Mouse (Mus musculus) adrenal gland, adult 18-20 months (tissue): ENCODE results near the gene Sat2. TPM values are rescaled to one million over a fixed set of nuclear protein-coding genes. Genes with fewer than 3 reads are reported as not detected.

Experiments
- DNase-seq, 2 experiments: peaks; one replicate each; pipeline ENCODE4 v3.0.0; 2021 to 2022; ENCODE audit warnings: low spot score in 2 of 2
- long read RNA-seq, 2 experiments: library from polyadenylated mRNA; stranded (forward); transcript quantifications; one replicate each; pipeline ENCODE4 v2.0.0; 2021
- total RNA-seq, 2 experiments: library from RNA; stranded (reverse); gene quantifications; 1 replicate in 1 of 2; 2 replicates in 1 of 2; pipeline ENCODE4 v1.2.3; 2021

Gene Sat2
- 1 to 10 TPM; 5.9 to 6.5 TPM for total RNA-seq
- long read RNA-seq, experiment 1, partial matches to known transcripts = 1 of 2 reads
- long read RNA-seq, experiment 1, other reads (novel, unspliced or antisense) = 0 of 2 reads
- long read RNA-seq, experiment 2, partial matches to known transcripts = 0 of 6 reads
- long read RNA-seq, experiment 2, other reads (novel, unspliced or antisense) = 3 of 6 reads

DNA sequence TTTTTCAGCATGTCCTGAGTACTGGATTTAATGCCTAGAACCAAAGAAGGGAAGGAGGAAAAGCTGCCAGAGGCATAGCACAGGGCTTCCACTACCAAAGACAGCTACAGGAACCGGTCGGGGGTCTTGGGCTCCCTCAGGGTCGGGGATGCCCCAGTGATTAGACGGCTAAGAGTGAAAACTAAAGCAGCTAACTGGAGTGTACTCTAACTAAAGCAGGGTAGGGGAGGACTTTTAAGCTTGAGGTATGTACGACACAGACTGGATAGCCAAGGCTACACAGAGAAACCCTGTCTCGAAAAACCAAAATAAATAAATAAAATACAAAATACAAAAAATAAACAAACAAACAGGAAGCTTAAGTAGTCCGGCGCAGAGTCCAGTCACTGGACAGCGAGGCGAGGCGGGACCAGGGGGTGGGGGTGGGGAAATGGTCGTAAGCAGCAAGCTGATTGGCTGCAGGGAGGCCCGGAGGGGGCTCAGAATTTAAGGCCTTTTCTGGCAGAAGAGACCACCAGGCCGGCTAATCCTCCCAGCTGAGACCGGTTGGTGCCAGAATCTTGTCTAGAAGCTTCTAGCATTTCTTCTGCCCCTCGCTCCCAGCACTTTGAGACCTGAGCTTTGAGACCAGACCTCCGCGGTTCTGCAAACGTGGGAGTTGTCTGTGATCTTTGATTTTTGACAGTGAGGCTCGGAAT, at the start of gene Sat2:
Sat2 (plus strand) TSS at position 454 of the 698 bp plus-strand sequence.
- DNase-seq = peak; percentile 43 to 55

DNA sequence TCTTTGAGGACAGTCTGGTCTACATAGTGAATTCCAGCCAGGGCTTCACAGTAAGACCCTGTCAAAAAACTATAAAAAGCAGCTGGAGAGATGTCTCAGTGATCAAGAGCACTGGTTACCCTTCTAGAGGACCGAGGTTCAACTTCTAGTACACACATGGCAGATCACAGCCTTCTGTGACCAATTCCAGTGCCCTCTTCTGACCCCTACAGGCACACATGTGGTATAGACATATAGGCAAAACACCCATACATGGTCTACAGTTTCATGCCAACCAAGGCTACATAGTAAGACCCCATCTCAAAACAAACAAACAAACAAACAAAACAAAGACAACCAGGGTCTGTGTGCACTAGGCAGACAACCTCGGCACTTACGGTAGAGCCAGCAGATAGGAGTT, 46.6 kb upstream of the Sat2 start:
- DNase-seq = no peak

DNA sequence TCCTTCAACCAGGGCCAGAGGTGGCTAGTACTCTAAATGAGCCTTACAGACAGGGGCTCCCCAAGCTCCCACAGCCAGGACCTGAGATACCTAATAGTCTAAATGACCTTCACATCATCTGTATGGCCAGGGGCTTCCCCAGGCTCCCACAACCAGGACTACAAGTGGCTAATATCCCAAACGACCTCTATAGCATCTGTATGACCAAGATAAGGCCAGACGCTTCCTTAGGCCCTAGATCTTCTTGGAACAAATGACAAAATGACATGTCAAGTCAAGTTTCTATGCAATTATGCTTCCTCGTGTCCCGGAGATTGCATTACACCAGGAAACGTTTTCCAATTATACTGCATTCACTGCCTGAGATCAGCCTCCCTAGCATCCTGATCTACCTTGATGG, 45.5 kb upstream of the Sat2 start:
- DNase-seq = no peak

DNA sequence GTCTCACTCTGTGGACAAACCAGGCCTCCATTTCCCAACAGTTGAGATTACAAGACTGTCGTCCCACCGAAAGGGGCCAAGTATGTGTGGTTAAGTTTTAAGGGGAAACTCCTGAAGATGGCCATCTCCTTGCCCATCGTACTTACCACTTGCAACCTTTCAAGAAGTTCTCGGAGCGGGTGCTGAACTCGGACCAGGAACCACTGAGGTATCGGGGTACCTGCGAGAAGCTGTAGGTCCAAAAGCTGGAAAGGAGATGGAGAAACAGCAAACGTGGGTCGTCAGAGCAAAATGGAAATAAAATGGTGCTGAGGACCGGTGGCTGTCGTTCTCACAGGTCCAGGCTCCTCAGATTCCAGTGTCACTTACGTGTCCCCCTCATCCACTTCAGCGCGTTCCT, 43.5 kb upstream of the Sat2 start:
- DNase-seq = no peak

DNA sequence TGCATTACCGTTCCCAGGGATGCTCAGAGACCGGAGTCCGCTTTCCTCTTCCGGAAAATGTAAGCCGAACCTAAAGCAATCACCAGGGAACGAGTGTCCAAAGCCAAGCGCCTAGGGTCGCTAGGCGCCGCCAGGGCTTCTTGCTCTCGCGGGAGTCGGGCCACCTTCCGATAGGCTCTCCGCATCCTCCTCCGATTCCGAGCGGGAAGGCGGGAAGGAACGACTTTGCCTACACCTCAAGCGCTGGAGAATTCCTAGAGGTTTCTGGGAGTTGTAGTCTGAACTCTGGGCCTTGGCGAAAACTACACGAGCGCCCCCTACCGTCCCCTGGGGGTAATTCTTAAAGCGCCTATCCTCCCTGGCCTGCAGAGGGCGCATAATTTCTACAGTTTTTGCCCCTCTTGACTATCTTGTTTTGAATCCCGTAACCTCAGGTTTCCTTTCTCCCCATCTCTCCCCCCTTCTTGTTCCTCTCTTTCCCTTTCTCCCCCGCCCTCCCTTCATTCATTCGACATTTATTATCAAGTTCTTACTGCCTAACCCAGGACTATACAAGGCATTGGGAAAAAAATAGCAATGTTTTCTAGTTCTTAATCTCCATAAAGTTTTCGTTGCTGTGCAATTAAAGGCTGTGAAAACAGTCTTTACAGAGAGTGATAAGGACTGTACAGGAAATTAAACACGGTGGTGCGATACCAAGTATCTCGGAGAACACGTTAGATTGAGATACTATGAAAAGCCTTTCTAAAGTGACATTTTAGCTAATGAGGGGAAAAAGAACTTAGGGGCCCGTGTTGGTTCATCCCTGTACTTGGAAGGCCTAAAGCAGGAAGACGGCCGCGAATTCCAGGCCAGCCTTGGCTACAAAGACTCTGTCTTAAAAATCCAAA, 42.5 kb upstream of the Sat2 start:
- peak; percentile 98 to 99 for DNase-seq

DNA sequence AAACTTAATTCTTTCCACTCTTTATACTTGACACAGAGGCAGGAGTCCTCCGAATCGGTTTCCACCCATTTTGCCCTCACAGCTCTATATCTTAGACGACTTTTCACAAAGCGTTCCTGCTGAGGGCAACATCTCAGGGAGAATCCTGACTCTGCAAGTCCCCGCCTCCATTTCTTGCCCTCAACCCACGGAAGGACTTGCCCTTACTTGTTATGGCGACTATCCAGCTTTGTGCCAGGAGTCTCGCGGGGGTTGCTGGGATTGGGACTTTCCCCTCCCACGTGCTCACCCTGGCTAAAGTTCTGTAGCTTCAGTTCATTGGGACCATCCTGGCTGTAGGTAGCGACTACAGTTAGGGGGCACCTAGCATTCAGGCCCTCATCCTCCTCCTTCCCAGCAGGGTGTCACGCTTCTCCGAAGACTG, 41.7 kb upstream of the Sat2 start, which contains the start of the genes Wrap53 and Trp53:
Wrap53 (minus strand) TSS at position 165 of the 424 bp plus-strand sequence.
Trp53 (plus strand) TSS at position 269 of the 424 bp plus-strand sequence.
- DNase-seq = peak; percentile 77 to 80

DNA sequence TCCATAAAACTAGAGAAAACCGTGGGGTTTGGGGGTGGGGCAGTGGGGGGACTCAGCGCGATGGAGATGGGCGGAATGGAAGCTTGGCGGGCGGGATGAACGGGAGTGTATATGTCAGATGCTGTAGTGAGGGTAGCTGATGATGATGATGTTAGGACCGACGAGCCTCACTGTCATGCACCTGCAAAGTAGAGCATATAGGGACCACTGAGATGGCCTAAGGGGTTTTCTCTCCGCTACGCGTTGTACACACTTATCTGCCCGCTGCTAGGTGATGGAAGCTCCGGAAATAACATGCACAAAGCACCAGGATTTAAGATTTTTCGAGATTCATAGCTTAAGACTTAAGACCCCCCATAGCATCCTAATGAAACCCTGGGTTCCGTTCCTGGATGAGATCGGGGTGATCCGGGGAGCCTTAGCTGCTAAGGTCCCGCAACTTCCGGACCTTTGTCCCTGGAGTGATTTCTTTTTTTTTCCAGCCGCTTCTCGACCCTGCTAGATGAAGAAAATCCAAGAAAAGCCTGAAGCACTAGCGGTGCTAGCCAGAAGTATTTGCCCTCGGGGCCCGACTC, 41.2 kb upstream of the Sat2 start:
- no peak for DNase-seq

DNA sequence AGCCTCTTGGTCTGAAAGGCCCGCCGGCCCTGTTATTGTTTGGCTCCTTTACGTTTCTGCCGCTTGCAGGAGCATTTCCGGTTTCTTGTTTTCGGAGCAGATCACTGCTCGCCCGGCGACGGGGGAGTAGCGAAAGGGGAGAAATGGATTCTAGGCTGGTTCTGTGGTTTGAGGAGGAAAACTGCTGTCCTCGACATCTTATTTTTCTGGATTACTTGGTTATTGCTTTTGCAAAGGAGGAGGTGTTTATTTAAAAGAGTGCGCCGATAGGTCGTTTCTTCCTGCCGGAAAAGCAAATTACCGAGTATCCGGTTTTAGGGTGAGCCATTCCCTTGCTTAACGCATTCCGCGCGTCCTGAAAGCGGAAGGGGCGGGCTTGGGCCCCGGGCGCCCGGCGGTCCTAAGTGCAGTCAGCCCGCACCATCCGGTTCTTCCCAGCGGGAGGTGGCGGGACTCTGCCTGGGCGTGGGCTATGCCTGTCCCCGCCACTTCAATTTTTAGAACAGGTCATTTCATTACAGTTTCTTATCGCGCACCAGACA, 40.6 kb upstream of the Sat2 start:
- peak; percentile 84 for DNase-seq

DNA sequence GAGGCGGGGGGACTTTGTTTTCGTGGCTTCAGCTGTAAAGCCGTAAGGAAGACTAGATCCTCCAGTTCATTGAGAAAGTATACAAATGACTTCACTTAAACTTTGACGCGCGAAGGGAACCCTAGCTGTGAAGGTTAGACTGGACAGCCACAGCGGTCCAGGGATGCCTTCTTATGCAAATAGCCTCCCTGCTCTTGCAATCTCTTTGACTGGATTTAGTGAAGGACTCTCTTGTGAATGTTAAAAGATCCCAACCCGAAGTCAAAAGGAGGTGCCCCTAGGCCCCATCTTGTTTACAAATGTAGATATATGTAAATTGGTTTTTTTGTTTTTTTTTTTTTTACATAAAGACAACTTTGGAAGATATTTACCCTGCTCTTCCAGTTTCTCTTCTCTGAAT, 40.0 kb upstream of the Sat2 start:
- no peak for DNase-seq

DNA sequence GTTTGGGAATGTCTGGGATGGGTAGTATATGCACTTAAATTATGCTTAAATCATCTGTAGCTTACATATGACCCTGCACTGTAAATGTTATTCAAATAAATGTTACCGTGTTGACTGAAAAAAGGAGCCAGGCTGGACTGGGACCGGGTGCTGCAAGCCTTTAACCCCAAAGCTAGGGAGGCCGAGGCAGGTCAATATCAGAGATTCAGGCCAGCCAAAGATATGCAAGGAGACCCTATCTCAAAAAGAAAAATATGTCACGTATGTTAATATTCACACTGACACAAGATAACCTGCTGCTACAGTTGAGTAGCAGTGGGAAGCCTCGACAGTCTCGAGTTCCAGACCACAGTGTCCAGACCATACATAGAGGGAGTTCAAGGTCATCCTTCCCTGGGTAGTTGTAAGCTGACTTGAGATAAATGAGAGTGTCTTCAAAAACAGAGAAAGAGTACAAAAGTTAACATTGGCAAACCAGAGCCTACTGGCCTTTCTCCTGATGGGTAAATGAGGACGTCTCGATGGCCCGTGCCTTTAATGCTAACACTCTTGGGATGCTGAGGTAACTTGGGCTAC, 39.5 kb upstream of the Sat2 start:
- DNase-seq = no peak

DNA sequence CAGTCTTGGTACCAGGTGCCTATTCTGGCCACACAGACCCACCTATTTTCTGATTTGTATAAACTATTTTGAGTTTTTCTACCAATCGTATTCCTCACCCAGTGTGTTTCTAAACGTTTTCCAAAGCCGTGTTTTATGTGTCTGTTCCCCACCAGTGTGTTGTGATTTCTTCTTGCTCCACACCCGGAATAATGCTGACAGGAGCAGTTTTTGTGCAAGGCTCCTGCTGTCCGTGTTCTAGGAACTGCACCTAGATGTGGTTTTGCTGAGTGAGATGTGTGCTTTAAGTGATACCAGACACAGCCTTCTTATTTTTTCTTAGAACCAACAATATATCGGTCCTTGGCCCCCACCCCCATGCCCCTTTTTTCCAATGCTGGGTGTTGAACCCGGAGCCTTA, 37.8 kb upstream of the Sat2 start:
- no peak for DNase-seq

DNA sequence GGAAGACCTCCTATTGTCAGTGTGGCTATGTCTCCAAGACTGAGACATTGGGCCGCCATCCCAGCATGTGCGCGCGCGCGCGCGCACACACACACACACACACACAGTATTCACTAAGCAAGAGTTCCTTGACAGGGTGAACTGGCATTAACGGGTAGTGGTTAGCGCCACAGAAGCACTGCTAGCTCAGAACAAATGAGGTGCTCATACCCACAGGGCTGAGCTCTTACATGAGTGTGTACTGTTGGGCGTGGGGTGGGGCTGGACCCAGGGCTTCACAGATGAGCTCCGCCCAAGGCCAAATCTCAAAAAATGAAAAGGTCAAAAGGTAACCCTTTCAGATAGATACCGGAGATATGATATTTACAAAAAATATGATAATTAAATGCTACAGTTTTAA, 36.9 kb upstream of the Sat2 start:
- no peak for DNase-seq

DNA sequence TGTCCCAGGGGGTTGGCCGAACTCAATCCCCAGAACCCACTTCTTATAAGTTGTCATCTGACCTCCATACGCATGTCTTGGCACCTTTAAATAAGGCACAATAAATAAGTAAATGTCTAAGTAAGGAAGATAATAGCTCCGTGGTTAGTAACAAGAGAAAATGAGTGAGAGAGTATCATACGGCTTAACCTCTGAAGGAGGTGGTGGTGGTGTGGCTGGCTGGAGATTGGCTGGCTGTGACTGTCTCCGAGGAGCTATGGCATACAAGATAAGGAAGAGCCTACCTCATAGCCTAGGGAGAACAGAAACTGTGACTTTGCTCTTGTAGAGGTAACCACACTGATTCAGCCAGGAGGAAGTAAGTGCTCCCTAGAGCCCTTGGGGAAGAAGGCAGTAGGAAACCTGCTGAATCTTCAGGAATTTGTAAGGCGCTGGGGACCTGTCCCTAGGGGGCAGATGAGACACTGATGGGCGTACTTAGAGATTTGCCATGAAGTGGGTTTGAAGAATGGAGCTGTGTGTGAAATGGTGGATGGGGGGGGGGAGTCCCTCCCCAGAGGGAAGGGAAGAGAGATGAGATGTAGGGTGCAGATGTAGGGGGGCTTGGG, 36.0 kb upstream of the Sat2 start:
- no peak for DNase-seq

DNA sequence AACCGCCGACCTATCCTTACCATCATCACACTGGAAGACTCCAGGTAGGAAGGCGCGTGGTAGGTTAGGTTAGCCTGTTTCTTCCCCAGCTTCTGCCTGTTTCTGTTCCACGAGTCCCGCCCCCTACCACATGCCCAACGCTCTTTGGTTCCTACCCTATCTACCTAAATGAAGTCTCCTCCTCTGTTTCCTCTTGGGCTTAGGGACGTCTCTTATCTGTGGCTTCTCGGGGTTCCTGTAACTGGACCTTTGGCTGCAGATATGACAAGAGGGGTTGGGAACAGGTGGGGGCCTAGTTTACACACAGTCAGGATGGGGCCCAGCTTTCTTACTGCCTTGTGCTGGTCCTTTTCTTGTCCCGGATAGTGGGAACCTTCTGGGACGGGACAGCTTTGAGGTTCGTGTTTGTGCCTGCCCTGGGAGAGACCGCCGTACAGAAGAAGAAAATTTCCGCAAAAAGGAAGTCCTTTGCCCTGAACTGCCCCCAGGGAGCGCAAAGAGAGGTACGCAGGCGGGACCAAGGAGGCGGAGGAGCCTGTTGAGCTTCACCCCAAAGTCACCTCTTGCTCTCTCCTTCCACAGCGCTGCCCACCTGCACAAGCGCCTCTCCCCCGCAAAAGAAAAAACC, 32.5 kb upstream of the Sat2 start:
- no peak for DNase-seq

DNA sequence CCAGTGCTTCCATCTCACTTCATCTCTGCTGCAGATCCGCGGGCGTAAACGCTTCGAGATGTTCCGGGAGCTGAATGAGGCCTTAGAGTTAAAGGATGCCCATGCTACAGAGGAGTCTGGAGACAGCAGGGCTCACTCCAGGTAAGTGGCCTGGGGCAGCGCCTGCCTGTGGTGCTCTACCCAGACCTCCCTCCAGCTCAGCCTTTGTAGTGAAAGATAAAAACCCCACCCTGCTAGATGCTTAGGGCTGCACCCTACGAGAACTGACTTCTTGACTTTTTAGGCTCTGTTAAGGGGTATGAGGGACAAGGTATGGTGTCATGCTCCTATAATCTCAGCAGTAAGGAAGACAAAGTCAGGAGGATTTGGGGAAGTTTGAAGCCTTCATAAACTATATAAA, 31.2 kb upstream of the Sat2 start:
- no peak for DNase-seq

DNA sequence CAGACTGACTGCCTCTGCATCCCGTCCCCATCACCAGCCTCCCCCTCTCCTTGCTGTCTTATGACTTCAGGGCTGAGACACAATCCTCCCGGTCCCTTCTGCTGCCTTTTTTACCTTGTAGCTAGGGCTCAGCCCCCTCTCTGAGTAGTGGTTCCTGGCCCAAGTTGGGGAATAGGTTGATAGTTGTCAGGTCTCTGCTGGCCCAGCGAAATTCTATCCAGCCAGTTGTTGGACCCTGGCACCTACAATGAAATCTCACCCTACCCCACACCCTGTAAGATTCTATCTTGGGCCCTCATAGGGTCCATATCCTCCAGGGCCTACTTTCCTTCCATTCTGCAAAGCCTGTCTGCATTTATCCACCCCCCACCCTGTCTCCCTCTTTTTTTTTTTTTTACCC, 30.4 kb upstream of the Sat2 start:
- DNase-seq = no peak

DNA sequence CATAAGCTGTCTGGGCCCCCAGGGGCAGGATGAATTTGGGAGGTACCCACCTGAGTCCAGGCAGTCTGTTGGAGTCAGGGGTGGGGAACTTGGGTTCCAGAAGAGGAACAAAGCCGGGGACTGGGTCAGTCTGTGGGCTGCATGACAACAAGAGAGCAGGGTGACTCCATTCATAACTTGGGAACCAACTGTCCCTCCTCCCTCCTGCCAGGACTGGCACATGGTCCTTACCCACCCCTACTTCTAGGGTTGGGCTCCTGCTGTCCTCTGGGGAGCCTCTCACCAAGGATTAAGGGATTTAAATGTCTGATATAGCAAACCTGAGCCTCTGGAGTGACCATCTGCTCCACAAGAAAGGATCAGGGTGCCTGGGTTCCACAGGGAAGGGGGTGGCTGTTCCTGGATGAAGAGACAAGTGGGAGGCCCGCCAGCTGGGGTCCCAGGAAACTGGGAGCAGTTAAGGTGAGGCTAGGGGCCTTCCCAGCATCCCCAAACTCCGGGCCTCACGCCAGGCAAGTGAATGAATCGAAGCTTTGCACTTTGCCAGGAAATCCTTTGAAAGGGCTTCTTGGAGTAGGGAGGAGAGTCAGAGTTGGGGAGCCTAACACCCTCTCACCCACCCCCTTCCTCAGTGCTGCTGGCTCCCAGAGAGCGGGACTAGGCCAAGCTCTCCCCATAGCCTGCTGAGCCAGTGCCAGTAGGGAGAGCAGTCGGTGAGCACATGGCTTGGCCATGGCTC, 29.8 kb upstream of the Sat2 start:
- DNase-seq = no peak

DNA sequence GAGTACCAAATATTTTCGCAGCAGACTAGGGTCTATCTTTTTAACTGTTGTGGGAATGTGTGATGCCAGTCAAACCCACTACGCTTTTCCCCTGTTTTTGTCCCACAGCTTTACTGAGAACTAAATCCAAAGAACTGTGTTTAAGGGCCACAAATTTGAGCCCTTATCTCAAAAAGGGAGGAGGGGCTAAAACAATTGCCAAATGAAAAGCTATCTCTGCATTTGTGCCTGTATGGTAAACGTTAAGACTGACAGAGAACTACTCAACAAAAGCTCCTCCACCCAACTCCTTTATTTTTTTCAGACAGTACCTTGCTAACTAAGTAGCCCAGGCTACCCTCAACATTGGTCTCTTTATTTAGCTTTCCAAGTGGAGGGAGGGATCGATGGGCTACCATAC, 29.0 kb upstream of the Sat2 start:
- DNase-seq = no peak

DNA sequence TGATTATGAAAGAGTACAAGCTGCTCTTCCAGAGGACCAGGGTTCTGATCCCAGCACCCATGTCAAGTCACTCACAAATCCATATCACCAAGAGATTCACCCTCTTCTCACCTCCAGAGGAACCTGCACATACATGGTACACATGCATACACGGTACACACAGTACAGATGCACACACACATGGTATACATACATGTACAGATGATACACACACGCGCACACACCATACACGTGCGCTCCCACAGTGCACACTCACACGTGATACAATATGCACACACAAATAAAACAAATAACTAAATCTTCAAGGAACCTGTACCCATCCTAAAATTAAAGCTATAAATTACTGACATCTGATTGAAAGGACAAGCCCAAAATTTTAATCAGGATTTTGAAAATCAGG, 27.0 kb upstream of the Sat2 start:
- no peak for DNase-seq
